Mouse (Mus musculus) embryo, embryonic 10.5 days (tissue): ENCODE results near the gene Spns1.

Source experiments
- DNase-seq: peaks from one replicate; pipeline ENCODE4 v3.0.0-alpha.2; 2015; ENCODE audit warnings: low spot score

Gene Spns1

DNA sequence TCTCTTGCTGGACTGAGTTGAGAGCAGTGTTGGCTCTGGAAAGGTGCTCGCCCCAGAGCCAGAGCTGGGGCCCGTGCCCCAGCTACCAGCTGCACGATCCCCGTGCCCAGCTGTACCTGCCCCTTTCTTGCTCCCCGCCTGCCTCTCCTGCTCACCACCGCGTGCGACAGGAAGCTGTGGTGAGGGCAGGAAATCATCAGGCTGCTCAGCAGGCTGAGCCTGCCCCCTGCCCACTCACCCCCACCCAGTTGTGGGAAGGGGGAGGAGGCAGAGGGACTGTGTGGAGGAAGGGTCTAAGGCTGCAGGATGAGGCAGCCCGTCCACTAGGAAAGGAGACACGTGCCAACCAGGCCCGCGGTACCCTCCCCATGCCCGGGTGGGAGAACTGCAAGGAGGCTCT is 7.9 kb downstream of the Spns1 start, which contains the start of gene Lat:
Gene Lat (minus strand): TSS at position 178 of the 400 bp plus-strand sequence.
- DNase-seq, result no peak

DNA sequence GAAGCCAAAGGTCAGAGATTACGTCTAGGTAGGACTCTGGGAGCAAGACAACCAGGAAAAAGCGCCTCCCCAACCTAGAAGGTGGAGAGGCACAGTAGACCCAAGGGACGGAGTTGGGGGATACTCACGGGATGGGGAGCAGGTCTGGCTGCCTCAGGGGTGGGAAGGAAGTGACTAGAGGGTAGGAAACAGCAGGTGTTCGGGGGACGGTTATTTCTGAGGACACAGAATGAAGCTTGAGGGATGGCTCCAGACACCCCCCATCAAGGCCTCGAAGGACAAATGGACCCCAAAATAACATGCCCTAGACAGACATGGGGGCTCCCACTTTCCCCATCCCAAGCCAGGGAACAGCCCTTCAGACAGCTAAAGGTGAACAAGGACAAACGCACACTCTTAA is 8.9 kb downstream of the Spns1 start:
- no peak for DNase-seq

DNA sequence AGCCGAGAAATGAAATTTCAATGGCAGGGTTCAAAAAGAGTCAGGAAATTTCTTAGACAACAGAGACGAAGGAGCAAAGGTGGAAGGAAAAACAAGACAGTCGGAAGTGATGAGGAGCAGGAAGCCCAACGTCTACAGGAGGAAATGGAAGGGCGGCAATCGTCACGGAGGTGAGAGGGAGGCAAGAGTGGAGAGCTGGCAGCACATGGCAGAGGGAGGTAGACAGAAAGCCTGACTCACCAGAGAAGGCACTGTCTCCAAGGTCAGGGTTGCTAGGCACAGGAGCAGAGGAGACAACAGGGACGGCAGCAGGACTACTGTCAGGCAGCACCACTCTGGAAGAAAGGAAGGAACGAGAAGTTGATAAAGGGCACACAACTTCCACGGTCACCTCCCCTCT is 9.6 kb downstream of the Spns1 start:
- DNase-seq, result no peak

- no peak for DNase-seq
These were observed 14.2 kb downstream of the Spns1 start for GRCm38 (mm10) chr7:126363038-126363437.

DNA sequence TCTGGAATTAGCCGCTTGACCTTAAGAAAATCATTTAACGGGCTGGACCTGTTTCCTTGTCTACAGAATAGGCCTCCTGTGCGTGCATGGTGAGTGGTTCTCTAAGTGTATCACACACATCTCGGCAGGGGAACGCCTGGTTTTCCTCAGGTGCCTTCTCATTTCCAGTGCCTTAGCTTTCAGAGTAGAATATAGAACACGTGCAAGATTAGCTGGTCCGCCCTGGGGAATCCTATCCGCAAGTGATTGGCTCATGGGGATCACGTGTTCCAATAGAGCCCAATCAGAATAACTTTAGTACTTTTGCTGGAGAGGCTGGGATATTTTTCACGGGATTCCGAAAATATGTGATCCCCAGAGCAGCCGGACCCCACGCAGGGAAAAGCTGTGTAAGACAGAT is 18.2 kb downstream of the Spns1 start:
- DNase-seq, result no peak

DNA sequence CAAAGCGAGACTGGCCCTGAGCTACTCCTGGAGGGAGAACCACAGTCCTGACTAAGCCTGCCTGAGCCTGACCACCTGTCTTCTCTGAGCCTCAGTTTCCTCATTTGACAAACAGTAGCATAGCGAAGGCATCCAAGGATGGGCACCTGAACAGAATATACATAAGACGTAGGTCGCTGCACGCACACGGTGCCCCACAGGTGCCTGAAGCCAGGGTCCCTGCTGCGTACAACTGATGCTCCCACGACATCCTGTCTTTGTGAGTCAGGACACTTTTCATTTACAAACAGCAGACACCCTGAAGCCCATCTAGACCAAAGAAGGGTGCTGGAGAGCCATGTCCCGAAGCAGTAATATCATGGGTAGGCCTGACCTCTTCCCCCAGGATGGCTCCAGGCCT is 18.8 kb downstream of the Spns1 start:
- no peak for DNase-seq

DNA sequence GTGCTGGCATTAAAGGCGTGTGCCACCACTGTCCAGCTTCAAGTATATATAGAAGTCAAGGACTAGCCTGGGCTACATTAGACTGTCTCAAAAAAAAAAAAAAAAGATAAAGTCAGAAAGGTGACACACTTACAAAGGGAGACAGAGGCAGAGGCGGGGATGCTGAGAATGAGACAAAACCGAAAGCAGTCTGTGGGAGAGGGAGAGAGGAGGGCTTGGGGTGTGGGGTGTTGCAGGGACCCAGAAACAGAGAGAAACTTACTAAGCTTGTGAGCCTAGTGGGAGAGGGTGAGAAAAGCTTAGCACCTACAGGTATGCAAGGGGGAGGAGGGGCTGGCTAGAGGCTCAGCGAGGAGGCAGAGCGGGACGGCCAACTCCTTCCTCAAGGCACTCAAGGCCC is 19.4 kb downstream of the Spns1 start:
- no peak for DNase-seq

GRCm38 (mm10) chr7:126356793-126357591 is 20.3 kb downstream of the Spns1 start:
- no peak for DNase-seq

DNA sequence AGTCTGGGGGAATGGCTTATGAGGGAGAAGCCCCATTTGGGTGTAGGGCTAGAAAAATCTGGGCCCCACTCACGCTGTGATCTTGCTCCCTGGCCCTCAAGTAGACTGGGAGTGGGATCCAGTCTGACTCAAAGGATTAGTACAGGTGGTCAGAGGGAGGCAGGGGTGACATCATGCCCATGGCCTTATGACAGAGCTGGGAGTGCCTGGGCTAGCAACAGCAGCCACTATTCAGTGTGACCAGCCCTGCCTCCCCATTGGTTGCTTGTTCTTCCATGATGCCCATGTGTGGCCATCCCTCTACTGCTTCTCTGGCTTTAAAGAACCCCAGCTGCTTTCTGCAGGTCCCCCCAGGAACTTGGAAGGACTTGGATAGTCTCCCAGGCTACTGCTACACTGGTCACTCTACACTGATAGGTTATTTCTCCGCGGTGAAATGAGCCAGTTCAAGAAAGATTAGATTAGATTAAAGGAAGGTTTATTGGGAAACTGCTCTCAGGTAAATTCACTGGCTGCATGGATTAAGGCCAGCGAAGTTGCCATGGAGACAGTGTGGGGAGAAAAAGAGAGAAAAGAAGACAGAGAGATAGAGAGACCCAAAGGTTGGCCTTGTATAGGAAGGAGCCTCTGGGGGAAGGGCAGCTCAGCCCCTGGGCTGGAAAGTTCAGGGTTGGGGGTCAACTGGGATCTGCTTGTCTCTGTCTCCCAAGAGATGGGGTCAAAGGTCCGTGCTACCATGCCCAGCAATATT is 21.2 kb downstream of the Spns1 start:
- no peak for DNase-seq

GRCm38 (mm10) chr7:126354738-126355614 is 22.3 kb downstream of the Spns1 start:
- DNase-seq, result no peak

GRCm38 (mm10) chr7:126353994-126354365 is 23.3 kb downstream of the Spns1 start:
- no peak for DNase-seq

DNA sequence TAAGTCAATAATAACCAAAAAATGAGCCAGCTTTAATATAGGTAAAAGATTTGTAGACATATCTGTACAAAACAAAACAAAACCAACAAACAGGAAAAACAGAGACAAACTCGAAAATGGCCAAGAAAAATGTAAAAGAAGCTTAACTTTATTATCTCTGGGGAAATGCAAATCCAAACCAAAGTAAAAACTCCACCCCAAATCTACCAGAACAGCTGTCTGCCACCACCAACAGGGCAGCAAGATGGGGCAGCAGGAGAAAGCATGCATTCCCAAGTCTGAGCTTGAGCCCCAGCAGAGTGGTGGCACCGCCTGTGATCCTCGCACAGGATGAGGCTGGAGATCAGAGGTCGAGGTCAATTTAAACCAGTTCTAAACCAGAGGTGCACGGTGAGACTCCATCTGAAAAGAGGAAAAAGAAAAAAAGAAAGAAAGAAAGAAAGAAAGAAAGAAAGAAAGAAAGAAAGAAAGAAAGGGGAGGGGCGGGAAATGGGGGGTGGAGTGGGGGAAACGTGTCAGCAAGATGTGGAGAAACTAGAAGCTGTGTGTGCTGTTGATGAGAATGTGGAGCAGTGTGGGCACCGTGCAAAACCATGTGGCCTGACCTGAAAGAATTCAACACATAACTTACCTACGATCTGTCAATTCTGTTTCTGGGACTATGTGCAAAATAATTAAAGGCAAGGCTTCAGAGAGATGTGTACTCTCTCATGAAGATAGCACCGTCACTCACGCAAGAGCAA is 23.8 kb downstream of the Spns1 start:
- no peak for DNase-seq

- DNase-seq, result no peak
These were observed 25.8 kb downstream of the Spns1 start for GRCm38 (mm10) chr7:126351419-126351951.

DNA sequence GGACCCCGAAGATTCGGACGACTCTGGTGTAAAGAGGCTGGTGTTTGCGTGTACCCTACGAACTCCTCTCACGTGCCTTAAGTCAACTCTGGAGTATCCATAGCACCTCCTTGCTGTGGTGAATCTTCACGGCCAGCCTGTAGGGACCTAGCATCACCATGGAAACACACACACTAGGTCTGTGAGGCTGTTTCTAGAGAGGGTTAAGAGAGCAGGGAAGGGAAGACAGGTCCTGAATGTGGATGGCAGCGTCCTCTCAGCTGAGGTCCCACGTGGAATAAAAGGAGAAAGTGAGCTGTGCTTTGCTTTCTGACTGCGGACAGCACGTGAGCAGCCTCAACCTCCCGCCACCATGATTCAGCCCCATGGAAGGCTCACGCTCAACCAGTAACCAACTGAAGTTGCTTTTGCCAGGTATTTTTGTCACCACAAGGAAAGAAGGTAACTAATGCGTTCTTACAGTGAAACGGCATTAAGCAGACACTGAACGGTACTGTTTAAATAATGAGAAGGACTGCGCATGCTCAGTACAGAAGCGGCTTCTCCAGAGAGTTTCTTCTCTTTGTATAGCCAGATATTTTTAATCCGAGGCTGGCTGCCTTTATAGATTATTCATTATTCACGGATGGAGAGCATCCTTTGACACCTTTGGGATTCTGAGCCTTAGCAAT is 26.4 kb downstream of the Spns1 start:
- DNase-seq, result no peak

GRCm38 (mm10) chr7:126348293-126348692 is 29.0 kb downstream of the Spns1 start:
- DNase-seq, result no peak

GRCm38 (mm10) chr7:126347098-126347497 is 30.2 kb downstream of the Spns1 start:
- no peak for DNase-seq

DNA sequence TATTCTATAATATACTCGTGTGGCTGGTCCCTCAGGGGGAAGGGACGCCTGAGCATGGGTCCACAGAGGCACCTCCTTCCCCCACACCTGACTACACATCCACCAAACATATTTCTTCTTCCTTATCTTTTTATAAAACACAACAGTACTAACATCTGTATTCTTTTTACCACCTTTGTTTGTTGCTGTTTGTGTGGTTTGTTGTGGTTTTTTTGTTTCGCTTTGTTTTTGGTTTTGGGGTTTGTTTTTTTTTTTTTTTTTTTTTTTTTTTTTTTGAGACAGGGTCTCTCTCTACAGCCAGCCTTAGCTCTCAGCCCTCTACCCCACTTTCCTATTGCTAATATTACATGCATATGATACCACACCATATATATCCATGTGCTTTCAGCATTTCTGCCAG is 31.3 kb downstream of the Spns1 start:
- DNase-seq, result no peak

GRCm38 (mm10) chr7:126345557-126345956 is 31.7 kb downstream of the Spns1 start:
- no peak for DNase-seq

GRCm38 (mm10) chr7:126340896-126341295 is 36.4 kb downstream of the Spns1 start:
- no peak for DNase-seq

GRCm38 (mm10) chr7:126340206-126340618 is 37.0 kb downstream of the Spns1 start:
- DNase-seq, result no peak

DNA sequence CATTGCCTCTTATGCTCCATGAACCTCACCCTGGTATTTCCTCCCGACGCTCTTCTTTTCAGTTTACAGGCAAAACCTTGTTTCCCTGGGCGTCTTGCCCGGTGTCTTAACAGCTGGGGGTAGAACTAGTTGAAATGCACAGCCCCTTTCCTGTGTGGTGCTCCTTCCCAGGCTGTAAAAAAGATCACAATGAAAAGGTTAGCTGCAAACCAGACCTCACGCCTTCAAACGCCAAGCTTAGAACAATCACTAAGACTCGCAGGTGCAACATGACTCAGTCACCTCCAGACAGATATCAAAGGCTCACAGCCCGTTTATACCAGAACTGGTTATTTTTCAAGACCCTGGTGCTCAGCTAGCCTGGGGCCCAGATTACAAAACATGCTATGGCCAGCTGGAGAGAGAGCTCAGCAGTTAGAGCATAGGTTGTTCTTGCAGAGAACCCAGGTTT is 37.7 kb downstream of the Spns1 start:
- no peak for DNase-seq
